Mouse (Mus musculus) intestine, embryonic 15.5 days (tissue): ENCODE results near the gene Tex21. TPM values are rescaled to one million over a fixed set of nuclear protein-coding genes. Genes with fewer than 3 reads are reported as not detected.

Experiments used
- ATAC-seq: fragments of 200-750 bp; cut with Nextera tagmentation; 2 replicates; pipeline ENCODE4 v1.8.0; 2017; ENCODE audit warnings: moderate TSS enrichment, moderate library complexity
- H3K27ac ChIP-seq: fragments of 300-500 bp; sonication (generic); 2 replicates; pipeline ENCODE4 v1.5.1; 2015; ENCODE audit warnings: mild to moderate bottlenecking, inconsistent platforms
- H3K27me3 ChIP-seq: fragments of 300-500 bp; sonication (generic); replicated peaks from 2 replicates; pipeline ENCODE4 v1.6.1; 2015; ENCODE audit warnings: inconsistent platforms
- H3K36me3 ChIP-seq: fragments of 300-500 bp; sonication (generic); 2 replicates; pipeline ENCODE4 v1.6.1; 2015; ENCODE audit warnings: inconsistent platforms
- H3K4me1 ChIP-seq: fragments of 300-500 bp; sonication (generic); replicated peaks from 2 replicates; pipeline ENCODE4 v1.6.1; 2015; ENCODE audit warnings: inconsistent platforms
- H3K4me2 ChIP-seq: fragments of 300-500 bp; sonication (generic); replicated peaks from 2 replicates; pipeline ENCODE4 v1.6.1; 2015; ENCODE audit warnings: mild to moderate bottlenecking, inconsistent platforms
- H3K4me3 ChIP-seq: fragments of 300-500 bp; sonication (generic); replicated peaks from 2 replicates; pipeline ENCODE4 v1.5.1; 2015; ENCODE audit warnings: inconsistent platforms
- H3K9ac ChIP-seq: fragments of 300-500 bp; sonication (generic); 2 replicates; pipeline ENCODE4 v1.6.1; 2015; ENCODE audit warnings: inconsistent platforms
- H3K9me3 ChIP-seq: fragments of 300-500 bp; sonication (generic); 2 replicates; pipeline ENCODE4 v1.6.1; 2016; ENCODE audit warnings: inconsistent platforms
- WGBS: fragments of 180-500 bp; shearing (Covaris S2); methylation state at CpG from one replicate; pipeline ENCODE4 v1.1.7; 2015; 5-methylcytosine and 5-hydroxymethylcytosine counted together
- polyA plus RNA-seq: library from polyadenylated mRNA; unstranded; fragments of >200 nt; fragmentation: Nextera tagmentation; extraction: Ambion mirVana; gene quantifications from 2 replicates; pipeline ENCODE4 v1.2.1, GENCODE M21; 2015

Tex21 gene
- not detected in 2 replicates for polyA plus RNA-seq

DNA sequence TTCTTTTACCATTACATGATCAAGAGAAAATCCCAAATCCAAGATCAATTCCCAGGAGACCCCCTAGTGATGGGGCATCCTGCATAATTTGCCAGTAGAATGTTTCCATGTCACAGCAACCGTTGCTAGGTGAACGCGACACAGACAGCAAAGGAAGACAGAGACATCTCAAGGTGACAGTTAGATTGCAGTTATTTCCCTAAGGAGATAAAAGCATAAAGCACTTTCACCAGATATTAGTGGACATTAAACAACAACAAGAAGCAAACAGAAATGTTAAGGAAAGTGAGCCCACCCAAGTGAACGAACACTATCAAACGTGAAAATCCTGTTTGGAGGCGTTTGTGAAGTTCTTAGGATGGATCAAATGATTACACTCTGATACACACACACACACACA is at the start of gene Tex21:
Gene Tex21, minus strand, starts transcription at position 101 of the 400 bp plus-strand sequence.
- Histone ChIP-seq H3K36me3 (no peaks in the 10 kb centered on the region), H3K4me2 (no peak within 1 kb of the TSS), H3K9me3 (no peaks in the 10 kb centered on the region), H3K4me1 (no peaks in the 10 kb centered on the region), H3K9ac (no peak within 1 kb of the TSS), H3K4me3 (no peak within 1 kb of the TSS), H3K27ac (no peak within 1 kb of the TSS), H3K27me3 (no peaks in the 10 kb centered on the region)
- no peak for ATAC-seq
- WGBS, result 80% methylated on average over 6 of the region's 6 CpGs

DNA sequence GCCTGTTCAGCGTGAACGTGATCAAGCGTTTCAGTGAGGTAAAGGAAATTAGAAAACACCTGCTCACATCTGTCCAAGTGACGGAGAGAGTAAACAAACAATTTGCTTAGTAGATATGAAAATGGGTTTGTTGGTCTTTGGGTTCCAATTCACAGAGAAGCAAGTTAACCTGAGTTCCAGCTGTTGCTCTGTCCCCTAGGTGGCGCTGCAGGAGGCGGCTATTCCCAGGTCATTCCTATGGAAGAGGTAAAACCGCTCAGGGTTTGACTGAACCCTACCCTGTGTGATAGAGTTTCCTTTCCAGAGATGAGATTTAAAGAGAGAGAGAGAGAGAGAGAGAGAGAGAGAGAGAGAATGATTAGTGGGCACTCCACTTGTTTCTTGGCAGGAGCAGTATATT is 46.6 kb upstream of the Tex21 start:
- Histone ChIP-seq H3K9ac (no peak overlapping the region), H3K4me3 (no peak overlapping the region), H3K36me3 (peaks cover 15% of the 10 kb centered on the region; the same call in 1 of the 2 replicates), H3K27ac (no peak overlapping the region), H3K9me3 (no peaks in the 10 kb centered on the region), H3K27me3 (no peaks in the 10 kb centered on the region), H3K4me2 (no peak overlapping the region), H3K4me1 (no peaks in the 10 kb centered on the region)
- ATAC-seq, result 0 out of 2 replicates have a peak, but pooled peaks have one; percentile 47
- 50% methylated on average over 7 of the region's 7 CpGs for WGBS

DNA sequence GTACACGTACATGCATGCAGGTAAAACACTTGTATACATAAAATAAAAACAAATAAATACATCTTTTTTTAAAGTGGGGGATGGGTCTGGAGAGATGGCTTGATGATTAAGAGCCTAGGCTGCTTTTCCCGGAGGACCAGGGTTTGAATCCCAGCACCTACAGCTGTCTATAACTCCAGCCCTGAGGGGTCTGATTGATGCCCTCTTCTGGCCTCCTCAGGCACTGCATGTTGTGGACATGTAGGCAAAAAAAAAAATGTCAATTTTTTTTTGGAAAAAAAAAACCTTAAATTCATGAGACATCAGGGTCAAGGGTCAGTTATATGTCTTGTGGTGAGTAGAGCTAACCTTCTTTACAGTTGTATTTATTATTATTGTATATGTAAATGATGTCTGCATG is 43.7 kb upstream of the Tex21 start:
- Histone ChIP-seq H3K36me3 (peaks cover 16% of the 10 kb centered on the region), H3K9ac (no peak overlapping the region), H3K4me2 (no peak overlapping the region), H3K27ac (no peak overlapping the region), H3K4me3 (no peak overlapping the region), H3K27me3 (no peaks in the 10 kb centered on the region), H3K9me3 (no peaks in the 10 kb centered on the region), H3K4me1 (no peaks in the 10 kb centered on the region)
- WGBS, result 93% methylated on average over 2 of the region's 2 CpGs
- ATAC-seq, result no peak

GRCm38 (mm10) chr12:76289428-76289827 is 42.9 kb upstream of the Tex21 start:
- H3K27ac ChIP-seq, result no peak overlapping the region
- no peaks in the 10 kb centered on the region for H3K9me3 ChIP-seq
- no peak overlapping the region for H3K9ac ChIP-seq
- no peaks in the 10 kb centered on the region for H3K4me1 ChIP-seq
- no peak overlapping the region for H3K4me2 ChIP-seq
- 95% methylated on average over 12 of the region's 12 CpGs for WGBS
- ATAC-seq, result no peak
- no peak overlapping the region for H3K4me3 ChIP-seq
- peaks cover 19% of the 10 kb centered on the region for H3K36me3 ChIP-seq
- H3K27me3 ChIP-seq, result no peaks in the 10 kb centered on the region

DNA sequence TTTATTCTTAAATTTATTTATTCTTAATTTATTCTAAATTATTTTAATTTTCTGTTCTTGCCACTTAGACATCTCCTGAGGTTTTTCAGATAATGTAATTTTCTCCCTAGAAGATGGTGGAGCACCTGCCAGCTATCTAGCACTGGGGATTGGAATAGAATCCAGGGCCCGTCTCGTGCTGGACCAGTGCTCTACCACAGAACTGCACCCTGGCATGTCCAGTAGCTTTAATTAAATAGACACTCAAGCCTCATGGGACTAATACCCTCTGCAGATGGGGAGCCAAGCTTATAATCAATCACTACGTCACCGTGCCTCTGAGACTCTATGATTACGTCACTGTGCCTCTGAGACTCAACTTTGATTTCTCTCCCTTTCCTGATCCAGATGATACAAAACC is 41.9 kb upstream of the Tex21 start:
- H3K4me3 ChIP-seq, result no peak overlapping the region
- H3K4me2 ChIP-seq, result no peak overlapping the region
- no peak overlapping the region for H3K27ac ChIP-seq
- no peaks in the 10 kb centered on the region for H3K4me1 ChIP-seq
- 88% methylated on average over 5 of the region's 5 CpGs for WGBS
- peaks cover 13% of the 10 kb centered on the region for H3K36me3 ChIP-seq
- ATAC-seq, result no peak
- no peaks in the 10 kb centered on the region for H3K27me3 ChIP-seq
- no peak overlapping the region for H3K9ac ChIP-seq
- H3K9me3 ChIP-seq, result no peaks in the 10 kb centered on the region

- H3K36me3 ChIP-seq, result peaks cover 16% of the 10 kb centered on the region
- ATAC-seq, result no peak
- no peaks in the 10 kb centered on the region for H3K4me1 ChIP-seq
- H3K27me3 ChIP-seq, result no peaks in the 10 kb centered on the region
- no peak overlapping the region for H3K4me2 ChIP-seq
- no peak overlapping the region for H3K27ac ChIP-seq
- no peak overlapping the region for H3K9ac ChIP-seq
- H3K4me3 ChIP-seq, result no peak overlapping the region
- H3K9me3 ChIP-seq, result no peaks in the 10 kb centered on the region
- WGBS, result 78% methylated on average over 8 of the region's 8 CpGs
Measured at GRCm38 (mm10) chr12:76287986-76288385, 41.4 kb upstream of the Tex21 start.

DNA sequence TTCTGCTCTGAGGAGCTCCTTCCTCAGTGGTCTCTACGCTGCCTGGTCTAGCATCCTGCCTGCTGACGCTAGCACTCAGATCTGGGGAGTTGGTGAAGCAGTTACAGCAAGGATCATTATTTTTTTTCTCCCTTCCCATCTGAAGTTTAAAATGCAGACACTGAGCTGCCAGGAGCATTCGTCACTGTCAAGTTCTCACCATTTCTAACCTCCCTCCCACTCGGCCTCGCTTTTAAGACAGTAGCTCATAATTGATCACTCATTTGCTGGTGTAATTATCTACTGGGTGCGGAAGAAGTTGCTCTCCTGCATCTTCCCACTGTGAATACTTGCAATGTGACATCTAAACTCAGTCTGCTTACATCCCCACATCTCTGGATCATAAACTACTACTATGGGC is 38.9 kb upstream of the Tex21 start:
- H3K9me3 ChIP-seq, result no peaks in the 10 kb centered on the region
- no peak for ATAC-seq
- no peak overlapping the region for H3K4me3 ChIP-seq
- H3K36me3 ChIP-seq, result peaks cover 22% of the 10 kb centered on the region
- H3K4me2 ChIP-seq, result no peak overlapping the region
- 0 out of 2 replicates have a peak, but pooled peaks cover 3% of the 10 kb centered on the region for H3K4me1 ChIP-seq
- no peaks in the 10 kb centered on the region for H3K27me3 ChIP-seq
- WGBS, result 65% methylated on average over 6 of the region's 6 CpGs
- no peak overlapping the region for H3K9ac ChIP-seq
- H3K27ac ChIP-seq, result no peak overlapping the region

DNA sequence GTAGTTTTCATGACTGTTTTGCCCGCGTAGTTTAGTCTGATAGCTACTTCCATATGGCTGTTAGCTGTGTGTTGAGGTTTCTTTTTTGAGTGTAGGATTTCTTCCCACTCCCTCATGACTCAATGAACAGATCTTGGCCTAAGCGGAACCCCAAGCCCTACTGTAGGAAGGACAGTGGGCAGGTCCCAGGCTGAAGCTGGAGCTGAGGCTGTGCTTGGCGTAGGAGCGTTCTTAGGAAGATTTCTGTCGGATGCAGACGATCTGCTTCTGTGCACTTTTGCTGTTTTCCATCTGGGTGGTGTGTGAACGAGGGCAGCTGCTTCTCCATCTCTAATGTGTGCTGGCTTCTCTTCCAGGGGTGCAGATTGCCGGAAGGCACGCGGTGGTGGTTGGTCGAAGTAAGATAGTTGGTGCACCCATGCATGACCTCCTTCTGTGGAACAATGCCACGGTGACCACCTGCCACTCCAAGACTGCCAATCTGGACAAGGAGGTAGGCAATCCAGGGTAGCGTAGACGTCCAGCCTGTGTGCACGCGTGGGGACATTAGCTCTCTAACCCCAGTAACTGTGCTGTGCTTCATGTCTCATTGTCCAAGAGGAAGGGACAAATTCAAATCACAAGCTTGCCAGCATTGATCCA is 36.1 kb upstream of the Tex21 start:
- ATAC-seq, result no peak
- Histone ChIP-seq H3K27me3 (no peaks in the 10 kb centered on the region), H3K9ac (no peak overlapping the region), H3K4me3 (no peak overlapping the region), H3K4me2 (no peak overlapping the region), H3K36me3 (peaks cover 23% of the 10 kb centered on the region; the same call in 1 of the 2 replicates), H3K9me3 (no peaks in the 10 kb centered on the region), H3K27ac (0 out of 2 replicates have a peak overlapping the region, but pooled peaks have one; percentile 5), H3K4me1 (0 out of 2 replicates have a peak, but pooled peaks cover 3% of the 10 kb centered on the region)
- WGBS, result 94% methylated on average over 17 of the region's 17 CpGs

DNA sequence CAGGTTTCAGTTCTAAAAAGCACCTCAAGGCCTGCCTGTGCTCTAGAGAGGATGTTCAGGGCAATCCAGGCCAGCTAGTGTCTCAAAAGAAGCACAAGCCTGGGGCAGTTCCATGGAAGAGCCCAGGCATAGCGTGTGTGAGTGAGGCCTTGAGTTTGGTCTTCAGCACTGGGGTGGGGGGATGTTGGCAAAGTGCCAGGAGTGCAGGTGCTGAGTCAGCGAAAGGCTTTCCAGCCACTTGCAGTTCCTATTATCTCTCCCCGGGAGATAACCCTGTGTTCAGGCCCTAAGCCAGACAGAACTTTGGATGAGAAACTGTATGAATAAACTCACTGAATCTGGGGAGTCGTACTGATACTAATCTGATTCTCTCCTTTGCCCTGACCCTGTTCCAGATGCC is 35.6 kb upstream of the Tex21 start:
- H3K27ac ChIP-seq, result 0 out of 2 replicates have a peak overlapping the region, but pooled peaks have one; percentile 5

GRCm38 (mm10) chr12:76281111-76281660 is 34.6 kb upstream of the Tex21 start:
- Histone ChIP-seq H3K27ac (no peak overlapping the region), H3K27me3 (no peaks in the 10 kb centered on the region), H3K4me1 (0 out of 2 replicates have a peak, but pooled peaks cover 3% of the 10 kb centered on the region), H3K9ac (no peak overlapping the region), H3K36me3 (peaks cover 23% of the 10 kb centered on the region; the same call in 1 of the 2 replicates), H3K4me2 (no peak overlapping the region), H3K4me3 (no peak overlapping the region), H3K9me3 (no peaks in the 10 kb centered on the region)
- no peak for ATAC-seq
- 83% methylated on average over 2 of the region's 2 CpGs for WGBS

More for the DNA sequence above, 35.6 kb upstream of the Tex21 start:
- Histone ChIP-seq H3K36me3 (peaks cover 23% of the 10 kb centered on the region; the same call in 1 of the 2 replicates), H3K9ac (no peak overlapping the region), H3K9me3 (no peaks in the 10 kb centered on the region), H3K4me2 (no peak overlapping the region), H3K27me3 (no peaks in the 10 kb centered on the region), H3K4me3 (no peak overlapping the region), H3K4me1 (0 out of 2 replicates have a peak, but pooled peaks cover 3% of the 10 kb centered on the region)
- peak; percentile 41; the same call in 1 of the 2 replicates for ATAC-seq
- 43% methylated on average over 4 of the region's 4 CpGs for WGBS

DNA sequence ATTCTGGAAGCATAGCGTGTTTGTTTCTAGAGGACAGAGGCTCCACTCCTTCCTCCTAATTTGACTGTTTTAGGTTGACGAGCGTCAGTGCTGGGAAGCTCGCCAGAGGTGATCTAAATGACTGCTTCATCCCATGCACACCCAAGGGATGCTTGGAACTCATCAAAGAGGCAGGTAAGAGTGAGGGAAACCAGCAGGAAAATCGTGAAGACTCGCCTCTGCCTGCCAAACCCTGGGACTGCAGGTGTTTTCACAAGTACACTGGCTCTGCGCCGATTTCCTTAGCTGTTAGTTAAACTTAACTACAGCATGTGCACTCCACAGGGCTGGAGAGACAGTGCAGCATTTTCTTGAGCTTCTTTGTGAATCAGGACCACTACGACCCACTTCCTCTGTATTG is 34.0 kb upstream of the Tex21 start:
- Histone ChIP-seq H3K4me2 (no peak overlapping the region), H3K9me3 (no peaks in the 10 kb centered on the region), H3K9ac (no peak overlapping the region), H3K27ac (no peak overlapping the region), H3K36me3 (peaks cover 23% of the 10 kb centered on the region; the same call in 1 of the 2 replicates), H3K4me3 (no peak overlapping the region), H3K27me3 (no peaks in the 10 kb centered on the region), H3K4me1 (0 out of 2 replicates have a peak, but pooled peaks cover 3% of the 10 kb centered on the region)
- 85% methylated on average over 9 of the region's 9 CpGs for WGBS
- ATAC-seq, result no peak

- ATAC-seq, result no peak
- WGBS, result 66% methylated on average over 6 of the region's 6 CpGs
Measured at GRCm38 (mm10) chr12:76278209-76278608, 31.7 kb upstream of the Tex21 start.

More at GRCm38 (mm10) chr12:76278209-76278608, 31.7 kb upstream of the Tex21 start:
- Histone ChIP-seq H3K4me2 (no peak overlapping the region), H3K27me3 (no peaks in the 10 kb centered on the region), H3K4me3 (no peak overlapping the region), H3K36me3 (peaks cover 15% of the 10 kb centered on the region; the same call in 1 of the 2 replicates), H3K4me1 (0 out of 2 replicates have a peak, but pooled peaks cover 3% of the 10 kb centered on the region), H3K27ac (no peak overlapping the region), H3K9ac (no peak overlapping the region), H3K9me3 (no peaks in the 10 kb centered on the region)
